Mouse (Mus musculus) large intestine, adult 2 months (tissue): ENCODE data around the gene Mllt3. TPM values are rescaled to one million over a fixed set of nuclear protein-coding genes. Genes with fewer than 3 reads are reported as not detected.
"Not testable (repeated sequence)": the region's sequence is repeated elsewhere in the genome, so short reads cannot be mapped to it uniquely, and the experiment has no call there.

Experiments used
- DNase-seq: peaks from one replicate; pipeline ENCODE4 v3.0.0-alpha.2; 2012; ENCODE audit warnings: low read depth, low spot score
- WGBS: fragments of 180-500 bp; shearing (Covaris S2); methylation state at CpG from one replicate; pipeline ENCODE4 v1.1.7; 2018; 5-methylcytosine and 5-hydroxymethylcytosine counted together
- polyA plus RNA-seq: library from polyadenylated mRNA; depleted of rRNA; stranded (reverse); fragments of >200 nt; gene quantifications from 2 replicates; pipeline ENCODE4 v1.2.3, GENCODE M21; 2012

Mllt3 gene
- polyA plus RNA-seq, 1 experiment: 6.1 TPM

DNA sequence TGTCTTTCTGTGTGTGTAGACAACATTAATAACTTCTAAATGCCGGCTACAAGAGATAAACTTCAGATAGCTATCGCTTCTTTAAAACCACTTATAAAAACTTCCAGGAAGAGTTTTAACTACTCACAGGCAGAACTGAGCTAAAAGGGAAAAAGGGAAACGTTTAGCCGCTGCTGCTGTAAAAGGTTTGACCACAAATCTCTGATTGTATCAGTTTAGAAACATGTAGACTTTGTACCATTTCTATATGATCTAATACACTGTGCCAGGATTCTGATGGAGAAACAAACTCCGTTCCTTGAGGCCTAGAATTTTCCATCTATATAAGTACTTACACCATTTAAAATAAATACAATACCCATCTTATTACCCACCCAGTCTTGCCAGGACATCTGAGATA, 17.4 kb downstream of the Mllt3 start:
- WGBS: 25% methylated on average over 5 of the region's 5 CpGs
- no peak for DNase-seq

DNA sequence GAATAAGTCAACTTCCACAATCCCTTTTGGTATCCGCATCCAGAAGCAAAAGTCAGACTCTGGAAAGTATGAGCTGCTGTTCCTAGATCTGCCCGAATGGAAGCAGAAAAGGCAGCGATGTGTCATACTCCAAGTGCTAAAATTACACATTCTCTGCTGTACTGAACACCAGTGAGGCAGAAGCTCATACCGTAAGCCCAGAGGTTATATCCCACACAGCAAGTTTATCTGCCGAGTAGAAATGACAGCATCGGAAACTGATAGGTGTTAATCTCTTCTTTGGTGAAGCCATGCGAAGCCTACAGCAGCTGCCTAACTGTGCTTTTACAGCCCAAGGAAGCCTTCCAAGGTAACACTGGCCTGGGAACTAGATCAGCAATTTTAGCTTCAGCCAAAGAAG, 17.9 kb downstream of the Mllt3 start:
- DNase-seq: no peak
- 48% methylated on average over 7 of the region's 7 CpGs for WGBS

DNA sequence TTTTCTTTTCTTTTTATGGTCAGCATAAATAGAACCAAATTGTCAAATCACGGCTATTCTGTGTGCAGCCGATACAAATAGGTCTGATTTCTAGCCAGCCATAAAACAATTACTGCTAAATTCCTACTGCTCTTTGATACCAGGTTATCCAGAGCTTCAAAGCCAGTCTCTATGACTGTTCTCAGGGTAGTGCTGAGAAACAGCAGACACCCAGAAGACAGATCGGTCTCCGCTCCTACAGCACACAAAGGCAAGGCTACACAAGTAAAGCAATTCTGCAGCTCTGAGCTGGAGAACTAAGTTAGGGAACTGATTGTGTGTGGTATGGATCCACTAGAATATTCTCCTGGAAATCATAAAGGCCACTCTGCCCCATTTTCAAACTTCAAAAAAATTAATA, 20.4 kb downstream of the Mllt3 start:
- WGBS: 23% methylated on average over 4 of the region's 4 CpGs
- no peak for DNase-seq

DNA sequence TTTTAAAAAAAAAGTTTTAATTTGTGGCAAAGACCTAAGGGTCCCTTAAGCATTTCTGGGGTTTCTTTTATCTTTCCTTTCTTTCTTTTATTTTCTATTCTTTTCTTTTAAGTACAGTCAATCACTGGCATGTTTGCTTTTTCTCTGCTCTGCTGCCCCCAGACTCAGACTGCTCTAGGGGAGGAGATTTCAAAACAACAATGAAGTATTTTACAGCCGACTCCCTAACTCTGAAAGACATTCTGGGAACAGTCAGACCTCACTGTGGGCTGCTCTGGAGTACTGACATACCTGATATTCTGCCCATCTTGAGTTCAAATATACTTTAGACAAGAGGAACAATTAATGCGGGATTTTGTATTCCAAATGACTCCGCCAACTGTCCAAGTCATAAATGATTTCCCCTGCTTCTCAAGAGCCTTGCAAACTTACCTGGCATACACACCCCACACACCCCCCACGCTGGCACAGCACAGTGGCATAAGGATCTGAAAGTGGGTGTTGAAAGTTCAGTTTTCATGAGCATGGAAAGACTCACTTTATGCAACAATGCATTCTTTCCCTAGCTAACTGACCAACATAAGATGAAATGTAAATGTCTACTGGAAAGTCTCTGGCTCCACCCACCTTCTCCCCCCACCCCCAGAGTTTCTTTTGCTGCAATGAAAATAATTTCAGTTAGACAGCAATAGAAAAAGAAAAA, 21.1 kb downstream of the Mllt3 start:
- 54% methylated on average over 4 of the region's 4 CpGs for WGBS
- no peak for DNase-seq

DNA sequence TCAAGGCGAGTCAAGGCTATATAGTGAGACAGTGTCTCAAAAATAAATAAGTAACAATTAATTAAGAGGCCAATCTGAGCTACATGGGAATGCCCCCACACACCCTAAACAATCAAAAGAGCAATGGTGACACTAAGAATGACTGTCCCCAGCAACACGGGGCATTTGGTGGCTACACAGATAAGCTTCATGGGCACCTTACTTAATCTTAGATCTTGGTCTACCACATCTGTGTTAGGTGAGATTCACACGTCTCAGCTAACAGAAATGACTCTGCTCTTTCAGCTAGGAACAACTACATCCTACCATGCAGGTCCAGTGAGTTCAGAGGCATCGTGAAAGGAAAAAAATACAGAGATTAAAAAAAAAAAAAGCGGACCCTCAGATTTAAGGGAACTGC, 22.7 kb downstream of the Mllt3 start:
- DNase-seq: no peak
- 76% methylated on average over 5 of the region's 5 CpGs for WGBS

DNA sequence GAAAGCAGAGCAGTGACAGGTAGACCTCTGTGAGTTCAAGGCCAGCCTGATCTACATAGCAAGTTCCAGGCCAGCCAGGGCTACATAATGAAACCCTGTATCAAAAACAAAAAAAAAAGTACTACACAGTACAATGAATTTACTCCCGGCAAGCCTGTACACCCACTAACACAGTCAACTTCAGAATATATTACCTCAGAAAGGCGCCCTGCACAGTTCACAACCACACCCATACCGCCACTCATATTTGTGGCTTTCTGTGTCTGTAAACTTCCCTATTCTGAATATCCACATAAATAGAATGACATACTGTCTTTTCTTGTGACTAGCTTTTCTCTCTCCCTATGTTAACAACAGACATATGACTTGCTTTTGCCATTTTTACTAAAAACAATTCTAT, 27.4 kb downstream of the Mllt3 start:
- 53% methylated on average over 3 of the region's 3 CpGs for WGBS
- no peak for DNase-seq

DNA sequence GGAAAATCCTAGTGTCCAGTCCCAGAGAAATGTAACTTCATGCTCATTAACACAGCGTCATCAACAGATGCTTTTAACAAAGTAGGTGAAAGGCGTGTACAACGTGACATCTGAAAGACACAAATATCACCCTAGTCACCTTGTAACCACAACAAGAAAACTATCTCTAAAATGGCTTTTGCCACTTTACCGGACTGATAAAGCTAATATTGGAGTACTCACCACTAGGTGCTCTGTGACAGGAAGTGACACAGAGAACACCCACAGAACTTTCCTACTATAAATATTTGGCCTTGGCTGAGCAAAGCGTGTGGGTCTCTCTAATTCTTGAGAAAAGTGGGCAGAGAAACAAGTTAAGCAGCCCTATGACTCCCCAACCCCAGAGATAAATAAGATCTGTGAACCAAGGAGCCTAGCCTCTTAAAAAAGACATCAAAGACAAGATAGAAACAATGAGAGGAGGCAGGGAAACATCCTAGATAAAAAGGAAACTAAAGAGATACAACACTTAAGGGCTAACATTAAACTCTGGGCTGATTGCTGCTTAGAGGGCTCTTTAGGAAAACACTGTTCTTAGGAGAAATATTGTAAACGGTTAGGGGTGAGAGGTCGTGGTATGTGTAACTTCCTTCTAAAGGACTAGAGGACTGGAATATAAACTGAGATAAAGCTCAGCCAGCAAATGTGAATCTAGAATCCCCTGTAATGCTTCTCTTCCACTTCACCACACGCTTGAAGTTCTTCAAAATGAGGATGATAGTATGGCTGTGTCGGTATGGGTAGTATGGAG, 29.8 kb downstream of the Mllt3 start:
- DNase-seq: no peak
- 63% methylated on average over 9 of the region's 9 CpGs for WGBS

DNA sequence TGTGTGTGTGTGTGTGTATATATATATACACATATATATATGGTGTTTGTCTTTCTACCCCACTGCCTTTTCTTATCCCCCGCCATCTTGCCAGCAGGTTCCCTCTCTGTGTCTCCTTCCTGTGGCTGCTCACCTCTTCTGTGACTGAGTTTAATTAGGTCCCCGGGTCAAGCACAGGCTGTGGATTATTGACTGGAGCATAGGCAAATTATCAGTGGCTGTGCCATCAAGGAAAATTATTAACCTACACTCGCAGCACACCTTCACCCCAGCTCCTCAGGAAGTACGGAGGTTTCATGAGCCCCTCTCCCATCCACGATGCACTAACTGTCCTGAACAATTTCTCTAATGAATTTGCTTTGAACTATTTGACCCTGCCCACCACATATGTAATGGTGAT, 41.5 kb downstream of the Mllt3 start:
- 79% methylated on average over 5 of the region's 5 CpGs for WGBS
- no peak for DNase-seq

DNA sequence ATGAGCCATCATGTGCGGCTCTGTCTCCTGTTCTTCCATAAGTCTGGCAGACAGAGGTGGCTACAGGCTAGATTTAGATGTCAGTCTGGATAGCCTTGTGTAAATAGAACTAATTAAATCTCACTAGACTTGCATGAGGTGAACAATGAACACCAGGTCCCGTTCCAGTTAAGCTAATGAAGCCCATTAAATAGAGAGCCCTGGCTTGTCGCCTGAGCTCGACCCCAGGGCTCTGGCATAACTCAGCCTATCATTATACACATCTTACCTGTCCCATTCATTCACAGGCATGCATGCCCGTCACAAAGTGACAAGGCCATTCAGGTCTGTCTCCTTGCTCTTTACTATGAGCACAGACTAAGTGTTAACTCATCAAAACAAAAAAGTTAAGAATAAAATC, 42.2 kb downstream of the Mllt3 start:
- DNase-seq: no peak
- 93% methylated on average over 5 of the region's 5 CpGs for WGBS

DNA sequence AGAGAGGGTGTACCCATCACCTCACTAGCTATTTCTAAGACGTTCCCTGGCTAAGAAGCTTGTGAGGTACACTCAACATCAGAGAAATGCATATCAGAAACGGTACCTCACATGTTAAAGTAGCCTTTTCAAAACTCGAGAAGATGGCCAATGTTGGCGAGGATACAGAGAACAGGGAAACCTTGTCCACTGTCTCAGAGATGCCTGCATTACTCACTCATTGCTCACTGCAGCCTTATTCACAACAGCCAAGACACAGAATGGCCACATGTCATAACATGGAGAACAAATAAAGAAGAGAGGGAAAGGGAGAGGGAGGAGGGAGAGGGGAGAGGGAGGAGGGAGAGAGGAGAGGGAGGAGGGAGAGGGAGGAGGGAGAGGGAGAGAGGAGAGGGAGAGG, 47.9 kb downstream of the Mllt3 start:
- 34% methylated on average over 4 of the region's 4 CpGs for WGBS
- DNase-seq: no peak

DNA sequence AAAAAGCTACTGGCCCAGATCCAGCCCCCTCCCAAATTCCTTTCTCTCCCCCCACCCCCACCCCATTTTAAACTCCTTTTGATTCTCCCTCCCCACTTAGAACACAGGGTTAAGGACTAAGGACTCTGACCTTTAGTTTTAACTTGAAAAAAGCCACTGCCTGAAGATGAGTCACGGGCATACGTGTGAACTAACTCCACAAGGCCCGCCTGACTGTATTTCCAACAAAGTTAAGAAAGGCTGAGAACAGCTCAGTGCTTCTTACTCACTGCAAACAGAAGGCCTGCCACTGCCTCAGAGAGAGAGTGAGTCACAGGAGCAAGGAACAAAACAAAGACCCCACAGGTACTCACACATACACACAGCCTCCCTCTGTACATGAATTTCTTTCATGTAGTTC, 48.6 kb downstream of the Mllt3 start:
- WGBS: 9% methylated on average over 3 of the region's 3 CpGs

DNA sequence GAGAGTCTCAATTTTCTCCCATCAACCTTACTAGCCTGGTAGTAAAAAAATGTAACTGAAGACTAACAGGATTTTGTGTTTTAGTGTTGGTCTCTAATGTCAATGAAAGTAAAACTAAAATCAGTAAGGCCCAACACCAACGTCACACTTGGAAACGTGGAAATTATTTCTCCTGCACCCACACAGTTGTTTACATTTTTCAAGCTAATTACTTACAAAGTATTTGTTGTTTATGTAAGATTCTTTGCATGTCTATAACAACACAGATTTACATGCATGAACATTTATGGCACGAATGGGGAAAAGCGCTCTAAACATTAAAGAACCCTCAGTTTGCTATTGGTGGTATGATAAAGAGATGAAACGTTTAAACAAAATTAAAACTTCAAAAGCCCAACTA, 49.1 kb downstream of the Mllt3 start:
- no peak for DNase-seq
- WGBS: 55% methylated on average over 5 of the region's 5 CpGs

More for the DNA sequence above, 48.6 kb downstream of the Mllt3 start:
- DNase-seq: peak; percentile 45

DNA sequence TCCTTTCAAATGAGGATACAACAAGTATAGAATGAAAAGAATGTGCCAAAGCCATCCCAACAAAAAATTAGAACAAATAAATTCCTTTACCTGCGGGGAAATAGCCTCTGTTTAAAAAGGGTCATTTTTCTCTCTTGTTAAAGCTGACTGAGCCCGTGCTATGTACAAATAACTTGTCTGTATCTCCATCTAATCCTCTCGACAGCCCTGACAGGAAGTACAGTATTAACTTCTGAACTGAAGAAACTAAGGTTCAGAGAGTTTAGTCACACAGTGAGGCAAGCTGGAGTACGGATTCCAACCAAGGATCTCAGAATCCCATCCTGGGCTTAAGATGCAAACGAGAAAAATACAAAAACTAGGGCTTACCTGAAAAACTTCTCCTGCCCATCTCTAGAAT, 50.6 kb downstream of the Mllt3 start:
- no peak for DNase-seq
- WGBS: 80% methylated on average over 5 of the region's 5 CpGs

DNA sequence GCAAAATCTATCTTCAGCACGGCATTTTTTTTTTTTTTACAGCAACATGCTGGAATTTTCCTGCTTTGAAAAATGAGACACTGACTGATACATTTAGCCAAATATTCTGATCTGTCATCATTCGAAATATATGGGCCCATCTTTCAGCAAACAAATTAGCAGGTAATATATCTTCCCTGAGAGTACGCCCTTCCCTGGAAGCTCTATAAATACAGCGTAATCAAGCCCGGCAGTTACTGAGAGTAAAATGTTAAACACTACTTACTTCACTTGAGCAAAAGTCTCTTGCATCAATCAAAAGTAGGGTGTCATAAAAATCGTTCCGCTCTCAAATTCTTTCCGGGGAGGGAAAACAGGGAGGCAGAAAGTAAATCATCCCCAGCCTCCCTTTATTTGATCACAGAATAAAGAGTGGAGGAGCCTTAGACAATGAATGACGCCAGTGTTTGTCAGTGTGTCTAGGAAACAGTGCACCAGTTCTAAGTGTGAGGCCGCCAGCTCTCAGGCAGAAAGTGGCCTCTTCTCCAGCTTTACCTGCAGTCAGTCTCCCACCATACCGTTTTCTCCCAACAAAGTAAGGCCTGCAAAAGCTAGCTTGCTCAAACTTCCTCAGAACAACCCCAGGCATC, 55.2 kb downstream of the Mllt3 start:
- 31% methylated on average over 11 of the region's 11 CpGs for WGBS
- peak; percentile 43 for DNase-seq

DNA sequence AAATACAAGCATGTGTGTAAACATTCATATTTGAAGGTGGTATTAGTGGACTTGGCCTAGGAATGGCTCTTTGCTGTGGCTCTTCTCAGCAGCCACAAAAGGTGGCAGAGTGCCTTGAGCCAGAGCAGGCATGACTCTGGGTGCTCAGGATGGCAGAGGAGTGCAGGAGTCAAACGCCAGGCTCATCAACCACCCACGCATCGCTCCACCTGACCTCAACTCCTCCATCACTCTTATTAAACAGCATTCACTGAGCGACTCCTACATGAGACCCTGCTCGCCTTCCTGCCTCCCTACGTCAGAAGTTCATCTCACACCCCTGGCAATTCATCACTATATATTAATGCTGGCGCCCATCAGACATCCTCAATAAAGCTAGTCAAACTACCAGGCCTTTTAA, 67.3 kb downstream of the Mllt3 start:
- 93% methylated on average over 7 of the region's 7 CpGs for WGBS

DNA sequence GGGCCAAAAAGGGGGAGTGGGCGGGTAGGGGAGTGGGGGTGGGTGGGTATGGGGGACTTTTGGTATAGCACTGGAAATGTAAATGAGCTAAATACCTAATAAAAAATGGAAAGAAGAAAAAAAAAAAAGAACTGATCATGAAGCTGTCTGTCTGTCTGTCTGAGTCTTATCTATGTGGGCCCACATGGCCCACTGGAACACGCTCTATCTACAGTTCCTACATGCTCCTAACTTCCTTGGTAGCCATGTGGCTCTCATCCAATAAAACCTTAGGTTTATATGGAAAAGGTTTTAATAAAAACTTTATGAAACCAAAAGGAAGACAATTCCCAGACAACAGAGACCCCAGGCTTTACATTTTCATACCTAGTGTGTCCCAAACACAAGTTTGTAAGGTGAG, 68.3 kb downstream of the Mllt3 start:
- DNase-seq: not testable (repeated sequence)
- WGBS: 97% methylated on average over 1 of the region's 2 CpGs

More for the DNA sequence above, 67.3 kb downstream of the Mllt3 start:
- DNase-seq: no peak

DNA sequence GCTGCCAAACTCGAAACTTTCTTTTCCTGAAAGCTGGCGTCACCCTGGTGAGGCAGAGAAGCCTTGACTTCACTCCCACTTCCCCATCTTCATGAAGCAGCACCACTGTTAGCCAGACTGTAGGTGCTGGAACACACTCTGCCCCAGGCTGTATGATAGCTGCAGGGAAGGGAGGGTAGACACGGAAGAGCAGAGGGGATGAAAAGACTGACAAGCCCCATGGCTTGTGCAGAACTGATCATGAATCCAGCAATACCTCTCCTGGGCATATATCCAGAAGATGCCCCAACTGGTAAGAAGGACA, 69.4 kb downstream of the Mllt3 start:
- DNase-seq: no peak
- 33% methylated on average over 3 of the region's 3 CpGs for WGBS

DNA sequence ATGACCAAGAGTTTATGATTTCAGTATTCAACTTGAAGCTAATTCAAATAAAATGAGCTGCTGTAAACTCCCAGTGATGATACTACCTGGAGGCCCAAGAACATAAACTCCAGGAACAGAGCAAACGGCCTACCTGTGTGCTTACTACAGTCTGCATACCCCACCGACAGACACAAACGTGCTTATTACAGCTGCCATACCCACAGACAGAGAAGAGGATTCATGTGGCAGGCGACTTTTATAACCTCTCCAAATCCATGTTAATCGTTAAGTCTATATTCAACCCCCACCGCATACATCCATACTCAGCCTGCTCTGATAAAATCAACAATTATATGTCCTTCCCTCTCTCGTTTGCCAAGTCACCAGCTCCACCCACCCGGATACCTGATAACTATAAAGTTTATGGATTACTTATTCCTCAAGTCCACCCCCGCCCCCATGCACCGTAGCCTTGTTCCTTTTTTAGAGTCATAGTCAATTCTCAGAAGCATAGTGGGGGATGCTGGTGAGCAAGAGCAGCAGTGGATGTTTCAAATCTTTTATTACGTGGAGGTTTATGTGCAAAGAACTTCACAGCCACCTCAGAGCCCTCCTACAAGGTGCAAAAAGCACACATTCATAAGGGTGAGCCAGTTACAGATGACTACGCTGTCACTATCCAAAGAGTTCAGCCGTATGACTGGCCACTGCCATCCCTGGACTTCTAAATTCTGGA, 70.0 kb downstream of the Mllt3 start:
- peak; percentile 74 for DNase-seq
- WGBS: 30% methylated on average over 13 of the region's 13 CpGs

DNA sequence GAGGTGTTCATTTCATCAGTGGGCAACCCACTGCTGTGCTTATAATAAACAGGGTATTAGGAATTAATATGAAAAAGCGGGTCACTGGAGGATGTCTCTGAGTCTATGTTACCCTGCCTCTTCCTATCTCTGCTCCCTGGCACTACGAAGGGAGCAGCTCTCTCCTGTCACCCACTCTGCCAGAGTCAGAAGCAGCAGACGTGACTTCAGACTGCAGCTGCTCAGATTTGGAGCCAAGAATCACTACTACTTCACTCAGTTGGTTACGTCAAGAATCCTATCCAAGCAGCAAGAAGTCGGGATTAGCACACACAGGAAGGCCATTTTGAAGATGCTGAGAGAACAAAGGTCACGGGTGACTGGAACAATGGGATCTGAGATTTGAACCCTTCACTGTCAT, 71.3 kb downstream of the Mllt3 start:
- no peak for DNase-seq
- 74% methylated on average over 6 of the region's 6 CpGs for WGBS

DNA sequence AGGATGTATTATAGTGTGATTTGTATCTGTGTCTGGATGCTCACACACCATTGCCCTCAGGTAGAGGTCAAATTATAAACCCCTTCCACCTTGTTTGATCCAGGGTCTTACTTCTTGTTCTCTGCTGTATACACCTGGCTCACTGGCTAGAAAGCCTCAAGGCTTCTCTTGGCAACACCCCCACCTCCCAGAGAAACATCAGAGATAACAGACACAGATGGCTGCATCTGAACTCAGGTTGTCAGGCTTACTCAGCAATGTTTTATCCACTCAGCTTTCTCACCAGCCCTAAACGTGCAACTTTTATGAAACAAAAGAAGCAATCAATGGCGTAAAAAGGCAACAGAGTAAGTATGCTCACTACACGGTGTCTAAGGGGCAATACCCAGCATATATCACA, 75.3 kb downstream of the Mllt3 start:
- no peak for DNase-seq
- WGBS: 74% methylated on average over 3 of the region's 3 CpGs
